Mouse (Mus musculus) spleen, postnatal 10 days (tissue): ENCODE results near the gene Dpy19l3.
A peak's percentile ranks its signal among the peaks of the same experiment; 100 is the strongest.

Experiments
- DNase-seq, 2 experiments: peaks; one replicate each; pipeline ENCODE4 v3.0.0; 2021 to 2022; ENCODE audit warnings: low spot score in 2 of 2

Dpy19l3 gene

GRCm38 (mm10) chr7:35640072-35640471 is 114.2 kb downstream of the Dpy19l3 start:
- no peak for DNase-seq

- no peak for DNase-seq
Measured at GRCm38 (mm10) chr7:35636874-35637273, 117.4 kb downstream of the Dpy19l3 start.

GRCm38 (mm10) chr7:35636229-35636628 is 118.0 kb downstream of the Dpy19l3 start:
- DNase-seq, result peak in 1 of 2 experiments; percentile 60
